Mouse (Mus musculus) heart, embryonic 14.5 days (tissue): ENCODE data around the gene Rasgef1b. TPM values are rescaled to one million over a fixed set of nuclear protein-coding genes. Genes with fewer than 3 reads are reported as not detected.

Experiments
- ATAC-seq: fragments of 200-750 bp; cut with Nextera tagmentation; 2 replicates; pipeline ENCODE4 v1.8.0; 2017; ENCODE audit warnings: low read depth, moderate TSS enrichment; ENCODE audit not compliant: insufficient number of reproducible peaks, insufficient read depth, low FRiP score
- H3K27ac ChIP-seq, 2 experiments: fragments of 200-500 bp in 1 of 2; fragments of 300-500 bp in 1 of 2; sonication (generic) in 1 of 2; replicated peaks in 1 of 2; 2 replicates each; pipeline ENCODE4 v1.5.1; 2012 to 2014; ENCODE audit warnings: low read depth in 2 of 2, low read length in 2 of 2, control low read depth in 1 of 2, mild to moderate bottlenecking in 1 of 2, mixed read lengths in 1 of 2; ENCODE audit not compliant: control insufficient read depth in 1 of 2, insufficient read depth in 1 of 2
- H3K27me3 ChIP-seq: fragments of 300-500 bp; sonication (generic); 2 replicates; pipeline ENCODE4 v1.6.1; 2014; ENCODE audit warnings: mild to moderate bottlenecking, low read length, control low read depth; ENCODE audit not compliant: control insufficient read depth, insufficient read depth
- H3K36me3 ChIP-seq: fragments of 300-500 bp; sonication (generic); 2 replicates; pipeline ENCODE4 v1.6.1; 2014; ENCODE audit warnings: mild to moderate bottlenecking, control low read depth, low read length, mixed read lengths; ENCODE audit not compliant: control insufficient read depth, insufficient read depth
- H3K4me1 ChIP-seq, 2 experiments: fragments of 200-500 bp in 1 of 2; fragments of 300-500 bp in 1 of 2; sonication (generic) in 1 of 2; 2 replicates each; pipeline ENCODE4 v1.6.1; 2012 to 2014; ENCODE audit warnings: low read length in 2 of 2, control low read depth in 1 of 2, mixed read lengths in 1 of 2; ENCODE audit not compliant: control insufficient read depth in 2 of 2, insufficient read depth in 2 of 2
- H3K4me2 ChIP-seq: fragments of 300-500 bp; sonication (generic); 2 replicates; pipeline ENCODE4 v1.6.1; 2014; ENCODE audit warnings: mild to moderate bottlenecking, low read length
- H3K4me3 ChIP-seq, 2 experiments: fragments of 200-500 bp in 1 of 2; fragments of 300-500 bp in 1 of 2; sonication (generic) in 1 of 2; 2 replicates each; pipeline ENCODE4 v1.5.1; 2012 to 2014; ENCODE audit warnings: low read length in 2 of 2, mild to moderate bottlenecking in 2 of 2, control low read depth in 1 of 2, low read depth in 1 of 2, moderate library complexity in 1 of 2; ENCODE audit not compliant: control insufficient read depth in 1 of 2, insufficient read depth in 1 of 2
- H3K9ac ChIP-seq: fragments of 300-500 bp; sonication (generic); 2 replicates; pipeline ENCODE4 v1.6.1; 2014; ENCODE audit warnings: mild to moderate bottlenecking, low read length
- H3K9me3 ChIP-seq: fragments of 300-500 bp; sonication (generic); 2 replicates; pipeline ENCODE4 v1.6.1; 2016; ENCODE audit warnings: low read length, control low read depth; ENCODE audit not compliant: control insufficient read depth
- WGBS: fragments of 180-500 bp; shearing (Covaris S2); extraction: QIAGEN DNeasy Blood & Tissue Kit; methylation state at CpG from one replicate; pipeline ENCODE4 v1.1.7; 2014; 5-methylcytosine and 5-hydroxymethylcytosine counted together
- polyA plus RNA-seq: library from polyadenylated mRNA; unstranded; fragments of >200 nt; fragmentation: Nextera tagmentation; extraction: Ambion mirVana; gene quantifications from 2 replicates; pipeline ENCODE4 v1.2.1, GENCODE M21; 2014

The Rasgef1b gene
- polyA plus RNA-seq, 1 experiment from 2014 or later = 45.9 TPM

GRCm38 (mm10) chr5:99274119-99274563 is 454.7 kb downstream of the Rasgef1b start:
- Histone ChIP-seq H3K4me1 (peaks cover 5 to 8% of the 10 kb centered on the region in 2 experiments; a peak in 3 of 4 replicates), H3K9ac (no peak overlapping the region), H3K36me3 (no peaks in the 10 kb centered on the region), H3K27me3 (no peaks in the 10 kb centered on the region), H3K4me2 (peak overlapping the region; percentile 24; the same call in 1 of the 2 replicates), H3K4me3 (no peak overlapping the region), H3K9me3 (no peaks in the 10 kb centered on the region), H3K27ac (no peak overlapping the region)
- 52% methylated on average over 12 of the region's 12 CpGs for WGBS
- no peak for ATAC-seq

GRCm38 (mm10) chr5:99271531-99271930 is 457.3 kb downstream of the Rasgef1b start:
- Histone ChIP-seq H3K27me3 (no peaks in the 10 kb centered on the region), H3K4me2 (no peak overlapping the region), H3K4me3 (no peak overlapping the region), H3K4me1 (peaks cover 5 to 8% of the 10 kb centered on the region in 2 experiments; a peak in 3 of 4 replicates), H3K9me3 (no peaks in the 10 kb centered on the region), H3K27ac (no peak overlapping the region), H3K9ac (no peak overlapping the region), H3K36me3 (no peaks in the 10 kb centered on the region)
- no peak for ATAC-seq
- 24% methylated on average over 1 of the region's 1 CpGs for WGBS

GRCm38 (mm10) chr5:99269131-99269530 is 459.7 kb downstream of the Rasgef1b start:
- H3K4me3 ChIP-seq = no peak overlapping the region
- no peaks in the 10 kb centered on the region for H3K9me3 ChIP-seq
- 86% methylated on average over 2 of the region's 2 CpGs for WGBS
- no peaks in the 10 kb centered on the region for H3K36me3 ChIP-seq
- H3K9ac ChIP-seq = no peak overlapping the region
- H3K4me1 ChIP-seq = peaks cover 2 to 3% of the 10 kb centered on the region in 2 experiments; a peak in 3 of 4 replicates
- no peak overlapping the region for H3K4me2 ChIP-seq
- no peaks in the 10 kb centered on the region for H3K27me3 ChIP-seq
- no peak overlapping the region for H3K27ac ChIP-seq
- no peak for ATAC-seq

GRCm38 (mm10) chr5:99267338-99267737 is 461.5 kb downstream of the Rasgef1b start:
- no peak for ATAC-seq
- H3K27ac ChIP-seq = no peak overlapping the region
- H3K36me3 ChIP-seq = no peaks in the 10 kb centered on the region
- no peak overlapping the region for H3K4me2 ChIP-seq
- no peaks in the 10 kb centered on the region for H3K27me3 ChIP-seq
- H3K9ac ChIP-seq = no peak overlapping the region
- no peak overlapping the region for H3K4me3 ChIP-seq
- peaks cover 2 to 6% of the 10 kb centered on the region in 2 experiments; a peak in 2 of 4 replicates for H3K4me1 ChIP-seq
- no peaks in the 10 kb centered on the region for H3K9me3 ChIP-seq
- 70% methylated on average over 5 of the region's 5 CpGs for WGBS

DNA sequence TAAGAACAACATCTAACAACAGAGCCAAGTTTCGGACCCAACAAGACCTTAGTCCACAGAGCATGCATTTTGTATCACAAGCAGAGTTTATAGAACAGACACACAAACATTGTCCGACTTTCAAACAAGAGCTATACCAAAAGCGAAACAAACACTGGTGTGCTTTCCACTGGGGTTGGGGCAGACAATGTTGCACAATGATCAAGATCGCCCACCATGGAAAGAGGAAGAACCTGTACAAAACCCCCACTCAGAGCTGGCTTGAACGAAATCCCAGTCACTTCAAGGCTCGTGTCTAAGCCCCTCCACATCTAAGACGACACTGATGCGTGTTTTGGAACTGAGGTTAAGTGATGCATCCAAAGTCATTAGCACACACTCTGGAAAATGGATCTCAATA is 462.6 kb downstream of the Rasgef1b start:
- Histone ChIP-seq H3K4me2 (no peak overlapping the region), H3K9ac (no peak overlapping the region), H3K9me3 (no peaks in the 10 kb centered on the region), H3K27me3 (no peaks in the 10 kb centered on the region), H3K36me3 (no peaks in the 10 kb centered on the region), H3K27ac (no peak overlapping the region), H3K4me1 (peaks cover 2 to 9% of the 10 kb centered on the region in 2 experiments; a peak in 2 of 4 replicates), H3K4me3 (no peak overlapping the region)
- ATAC-seq = no peak
- 91% methylated on average over 8 of the region's 8 CpGs for WGBS

DNA sequence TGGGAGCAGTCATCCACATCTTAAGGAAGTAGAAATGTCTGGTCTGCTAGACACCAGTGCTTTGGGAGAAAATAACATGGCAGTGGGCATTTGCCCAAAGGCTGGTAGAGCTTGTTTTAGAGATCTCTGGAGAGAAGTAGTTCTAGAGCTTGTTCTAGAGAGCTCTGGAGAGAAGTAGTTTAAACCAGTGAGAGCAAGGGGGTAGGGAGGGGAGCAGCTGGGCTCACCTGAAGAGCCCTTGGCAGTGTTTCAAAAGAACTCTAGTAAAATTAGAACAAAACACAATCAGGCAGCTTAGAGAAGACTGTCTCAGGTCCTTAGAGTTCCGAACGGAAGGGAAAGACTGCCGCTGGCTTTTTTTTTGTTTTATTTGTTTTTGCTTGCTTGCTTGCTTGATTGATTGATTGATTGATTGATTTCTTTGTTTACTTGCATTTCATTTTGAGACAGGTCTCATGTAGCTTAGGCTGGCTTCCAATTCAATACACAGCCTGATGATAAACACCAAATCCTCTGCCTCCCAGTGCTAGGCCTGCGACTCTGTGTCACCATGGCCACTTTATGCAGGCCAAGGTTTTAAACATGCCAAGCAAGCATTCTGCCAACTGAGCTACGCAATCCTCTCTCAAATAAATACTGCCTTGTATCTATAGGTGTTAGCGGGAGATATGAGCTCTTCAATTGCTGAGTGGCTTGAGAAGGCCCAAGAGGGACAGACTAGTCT is 466.5 kb downstream of the Rasgef1b start:
- Histone ChIP-seq H3K9me3 (no peaks in the 10 kb centered on the region), H3K9ac (no peak overlapping the region), H3K4me3 (no peak overlapping the region), H3K4me2 (no peak overlapping the region), H3K36me3 (no peaks in the 10 kb centered on the region), H3K27me3 (no peaks in the 10 kb centered on the region), H3K27ac (no peak overlapping the region; a peak in 1 of 4 replicates), H3K4me1 (peaks cover 5 to 9% of the 10 kb centered on the region in 2 experiments; a peak in 2 of 4 replicates)
- ATAC-seq = no peak
- WGBS = 60% methylated on average over 6 of the region's 6 CpGs

DNA sequence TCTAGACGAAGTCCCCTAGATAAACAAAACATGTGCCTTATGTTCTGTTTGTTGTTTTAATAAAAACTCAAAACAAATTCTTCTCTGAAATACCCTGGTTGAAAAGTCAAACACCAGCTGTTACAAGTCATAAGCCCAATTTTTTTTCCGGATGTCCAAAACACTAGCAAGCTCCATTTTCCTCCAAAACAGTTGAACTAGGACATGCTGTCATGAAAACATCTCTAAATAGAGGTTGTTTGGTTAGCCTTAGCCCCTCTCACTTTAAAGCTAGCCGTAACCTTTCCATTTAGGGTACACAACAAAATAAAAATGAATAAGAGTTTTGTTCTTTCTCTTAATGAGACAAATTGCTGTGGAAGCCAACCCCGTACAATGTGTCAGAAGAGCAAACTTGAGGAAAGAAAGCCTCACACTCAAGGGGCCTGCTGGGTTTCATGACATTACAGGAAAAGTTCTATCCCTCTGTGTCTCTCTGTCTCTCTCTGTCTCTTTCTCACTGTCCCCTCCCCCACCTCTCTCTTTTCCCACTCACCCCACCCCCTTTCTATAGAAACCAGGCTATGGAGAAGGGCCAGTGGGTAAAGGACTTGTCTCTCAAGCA is 467.6 kb downstream of the Rasgef1b start:
- whole genome bisulfite sequencing = 91% methylated on average over 4 of the region's 4 CpGs

More for the DNA sequence above, 467.6 kb downstream of the Rasgef1b start:
- no peak for ATAC-seq
- H3K4me2 ChIP-seq = no peak overlapping the region
- no peak overlapping the region for H3K27ac ChIP-seq
- H3K4me1 ChIP-seq = peaks cover 5 to 9% of the 10 kb centered on the region in 2 experiments; a peak in 2 of 4 replicates
- no peak overlapping the region for H3K9ac ChIP-seq
- no peaks in the 10 kb centered on the region for H3K36me3 ChIP-seq
- H3K27me3 ChIP-seq = no peaks in the 10 kb centered on the region
- H3K4me3 ChIP-seq = no peak overlapping the region
- H3K9me3 ChIP-seq = no peaks in the 10 kb centered on the region
